Comparison of ENCODE assay signal across 10 mouse cellular contexts in genomic region chr6:145578457-145579185, GRCm38 (mm10). TPM values are rescaled to one million over a fixed set of nuclear protein-coding genes. Genes with fewer than 3 reads are reported as not detected.
DNase-seq lines count a peak whose midpoint lies in the region; ATAC-seq and TF ChIP-seq lines count a peak whose summit lies in the region.
"Had no signal": no experiment of that assay in that cellular context is flagged by ENCODE, and none has a peak within 500 bp of the region (broad histone marks: within the 10 kb centered on the region; RNA-seq: fewer than 3 reads in every experiment).

No protein-coding gene starts in this region.

- H3K4me3 ChIP-seq in stomach, embryonic 16.5 days (replicated peaks; ENCODE audit: low read length): no peak overlapping the region
- no peak overlapping the region for H3K4me3 ChIP-seq in stomach, postnatal 0 days (ENCODE audit: low read depth, low read length)
- H3K4me3 ChIP-seq: liver, embryonic 15.5 days had no signal

- H3K9ac ChIP-seq in stomach, embryonic 16.5 days (ENCODE audit: low read length): no peak overlapping the region
- H3K9ac ChIP-seq in stomach, postnatal 0 days (ENCODE audit: low read length): no peak overlapping the region
- H3K9ac ChIP-seq: liver, embryonic 15.5 days had no signal

- no peaks in the 10 kb centered on the region for H3K9me3 ChIP-seq in stomach, embryonic 16.5 days (replicated peaks; ENCODE audit: control insufficient read depth, low read length)
- no peaks in the 10 kb centered on the region for H3K9me3 ChIP-seq in stomach, postnatal 0 days (ENCODE audit: control insufficient read depth, low read length)
- H3K9me3 ChIP-seq: liver, embryonic 15.5 days had no signal

- no peak for TF ChIP-seq CTCF in stomach, postnatal 0 days (IDR thresholded peaks at IDR 0.05; ENCODE audit: low read depth)

- no peak for TF ChIP-seq EP300 in stomach, postnatal 0 days (optimal IDR thresholded peaks at IDR 0.05)

- H3K4me2 ChIP-seq in stomach, embryonic 16.5 days (ENCODE audit: low read depth, low read length): no peak overlapping the region
- no peak overlapping the region for H3K4me2 ChIP-seq in stomach, postnatal 0 days (replicated peaks; ENCODE audit: low read depth)
- H3K4me2 ChIP-seq: liver, embryonic 15.5 days had no signal

- H3K27me3 ChIP-seq in stomach, embryonic 16.5 days (ENCODE audit: control insufficient read depth, insufficient read depth, low read length): no peaks in the 10 kb centered on the region
- no peaks in the 10 kb centered on the region for H3K27me3 ChIP-seq in stomach, postnatal 0 days (ENCODE audit: control insufficient read depth, insufficient read depth, low read length)
- no peaks in the 10 kb centered on the region for H3K27me3 ChIP-seq in splenic B cell, adult 2 months (ENCODE audit: control insufficient read depth, insufficient read depth, low read length, poor library complexity, severe bottlenecking)
- H3K27me3 ChIP-seq: liver, embryonic 15.5 days had no signal

- WGBS in stomach, embryonic 16.5 days: 37% methylated on average over 10 of the region's 10 CpGs
- WGBS in stomach, postnatal 0 days: 37% methylated on average over 10 of the region's 10 CpGs

- ATAC-seq in stomach, embryonic 16.5 days (ENCODE audit: insufficient read depth, low FRiP score): peak; percentile 37; the same call in 1 of the 2 replicates
- ATAC-seq in stomach, postnatal 0 days (ENCODE audit: low FRiP score, low TSS enrichment): no peak
- ATAC-seq in activated CD4-positive, CD25-positive, alpha-beta regulatory T cell, adult 4 months: no peak

- H3K4me1 ChIP-seq in stomach, embryonic 16.5 days (ENCODE audit: control insufficient read depth, insufficient read depth, low read length): peaks cover 8% of the 10 kb centered on the region
- H3K4me1 ChIP-seq in stomach, postnatal 0 days (replicated peaks; ENCODE audit: control insufficient read depth, insufficient read depth): no peaks in the 10 kb centered on the region; the same call in 1 of the 2 replicates

- H3K36me3 ChIP-seq in stomach, embryonic 16.5 days (ENCODE audit: control insufficient read depth, insufficient read depth, low read length): no peaks in the 10 kb centered on the region
- no peaks in the 10 kb centered on the region for H3K36me3 ChIP-seq in stomach, postnatal 0 days (ENCODE audit: control insufficient read depth, insufficient read depth, low read length)
- no peaks in the 10 kb centered on the region for H3K36me3 ChIP-seq in splenic B cell, adult 2 months (ENCODE audit: control insufficient read depth, insufficient read depth, low read length, poor library complexity, severe bottlenecking)
- H3K36me3 ChIP-seq: liver, embryonic 15.5 days had no signal

- no peak overlapping the region for H3K27ac ChIP-seq in stomach, embryonic 16.5 days (ENCODE audit: low read length)
- no peak overlapping the region for H3K27ac ChIP-seq in stomach, postnatal 0 days (replicated peaks)
- H3K27ac ChIP-seq: liver, embryonic 15.5 days had no signal

- peak; percentile 61 to 82 for DNase-seq in adrenal gland, adult (ENCODE audit: inconsistent age in 2 of 2, low spot score in 1 of 2)
- no peak for DNase-seq in adrenal gland, adult 18-20 months (ENCODE audit: low spot score in 2 of 2)
- no peak for DNase-seq in stomach, postnatal 0 days (ENCODE audit: low spot score)
- DNase-seq in kidney, postnatal 36 days: peak; percentile 35 to 67
- DNase-seq in splenic B cell, adult 2 months (ENCODE audit: low read depth, low spot score): peak; percentile 24
- no peak for DNase-seq in cerebellum, adult 9-11 months
- DNase-seq: spleen, adult 18-20 months had no signal

RNA-seq across cellular contexts. Expression of gene Lmntd1, which starts 35.5 kb away (rescaled TPM):
- total RNA-seq in adrenal gland, adult 18-20 months (2021): under 1 TPM; 0.51 to 0.66 TPM
- polyA plus RNA-seq in stomach, embryonic 16.5 days (2015; fragmentation: Nextera tagmentation; extraction: Ambion mirVana): 0.61 and 1.1 TPM in 2 replicates
- polyA plus RNA-seq in stomach, postnatal 0 days (2015; fragmentation: Nextera tagmentation; extraction: Ambion mirVana): 0.16 and 0.18 TPM in 2 replicates
- under 1 TPM in 1 of 2 experiments, not detected in 1; 0.54 TPM for polyA plus RNA-seq in activated CD4-positive, CD25-positive, alpha-beta regulatory T cell, adult 4 months (2017; shearing (Covaris generic))
- polyA plus RNA-seq: liver, embryonic 15.5 days had no signal

RNA-seq across cellular contexts. Expression of gene Tuba3b, which starts 36.9 kb away (rescaled TPM):
- total RNA-seq in adrenal gland, adult 18-20 months (2021): not detected
- not detected in 2 replicates for polyA plus RNA-seq in stomach, embryonic 16.5 days (2015; fragmentation: Nextera tagmentation; extraction: Ambion mirVana)
- polyA plus RNA-seq in stomach, postnatal 0 days (2015; fragmentation: Nextera tagmentation; extraction: Ambion mirVana): not detected in 2 replicates
- not detected for polyA plus RNA-seq in activated CD4-positive, CD25-positive, alpha-beta regulatory T cell, adult 4 months (2017; shearing (Covaris generic))

Comparison
In these comparisons a context has a peak if more than half of its experiments do, and no peak if none do; other contexts are left out.
1. DNase-seq: peak in adrenal gland, adult (2 of 2), kidney, postnatal 36 days (2 of 2) and splenic B cell, adult 2 months (single experiment); none in adrenal gland, adult 18-20 months (0 of 2), stomach, postnatal 0 days (single experiment) and cerebellum, adult 9-11 months (single experiment).